12 mouse cellular contexts compared by ENCODE assay signal in the genomic region with DNA sequence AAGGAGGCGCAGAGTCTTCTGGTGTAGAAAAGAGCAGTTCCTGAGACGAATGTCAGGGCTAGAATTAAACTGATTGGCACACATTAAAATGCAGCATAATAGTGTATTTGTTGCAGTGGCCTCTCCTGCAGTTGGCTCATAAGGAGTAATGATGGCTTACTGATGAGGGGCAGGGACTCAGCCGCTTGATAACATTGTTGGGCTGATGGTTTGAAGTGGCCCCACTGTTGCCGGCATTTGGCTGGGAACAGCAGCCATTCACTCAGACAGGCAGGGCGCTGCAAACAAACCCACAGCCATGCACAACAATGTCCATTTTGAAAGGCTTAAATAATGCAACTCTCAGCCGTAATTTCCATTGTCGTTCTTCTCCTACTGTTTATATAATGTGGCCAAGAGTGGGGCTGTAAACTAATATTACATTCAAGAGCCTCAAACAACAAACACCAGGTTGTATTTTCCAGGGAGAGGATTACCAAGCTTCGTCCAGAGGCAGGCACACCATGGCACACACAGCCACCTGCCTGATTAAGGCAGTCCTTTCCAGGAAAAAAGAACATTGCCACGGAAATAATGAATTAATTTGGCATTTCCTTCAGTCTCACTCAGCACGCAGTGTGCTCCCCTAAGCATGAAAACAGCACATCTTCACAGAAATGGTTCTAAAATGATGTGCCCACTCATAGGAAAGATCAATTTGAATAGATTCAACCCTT.
"Had no signal": no experiment of that assay in that cellular context is flagged by ENCODE, and none has a peak within 500 bp of the region (broad histone marks: within the 10 kb centered on the region; RNA-seq: fewer than 3 reads in every experiment).

No protein-coding gene starts in this region.

- H3K9ac ChIP-seq: limb, embryonic 12.5 days; liver, embryonic 13.5 days; liver, postnatal 0 days; lung, embryonic 15.5 days; neural tube, embryonic 15.5 days had no signal

- H3K36me3 ChIP-seq: limb, embryonic 12.5 days; liver, embryonic 13.5 days; lung, embryonic 15.5 days; neural tube, embryonic 15.5 days had no signal

- H3K4me2 ChIP-seq: limb, embryonic 12.5 days; liver, embryonic 13.5 days; lung, embryonic 15.5 days; neural tube, embryonic 15.5 days had no signal

- H3K27me3 ChIP-seq: limb, embryonic 12.5 days; liver, embryonic 13.5 days; lung, embryonic 15.5 days; neural tube, embryonic 15.5 days had no signal

- ATAC-seq: liver, postnatal 0 days had no signal

- H3K27ac ChIP-seq: kidney, postnatal 0 days; layer of hippocampus, adult 2 months; limb, embryonic 12.5 days; liver, embryonic 13.5 days; lung, embryonic 15.5 days; neural tube, embryonic 15.5 days; stomach, postnatal 0 days had no signal

- H3K4me3 ChIP-seq: layer of hippocampus, adult 2 months; limb, embryonic 12.5 days; liver, embryonic 13.5 days; lung, embryonic 15.5 days; myocyte; neural tube, embryonic 15.5 days had no signal

- H3K9me3 ChIP-seq: limb, embryonic 12.5 days; liver, embryonic 13.5 days; lung, embryonic 15.5 days; neural tube, embryonic 15.5 days had no signal

- DNase-seq: liver; liver, embryonic 13.5 days; liver, postnatal 0 days; lung, postnatal 14 days; thymus, postnatal 4 days had no signal

- H3K4me1 ChIP-seq: limb, embryonic 12.5 days; liver, embryonic 13.5 days; lung, embryonic 15.5 days had no signal
